Mouse (Mus musculus) small intestine, adult 2 months (tissue): ENCODE measurements around the gene Ttll1. TPM values are rescaled to one million over a fixed set of nuclear protein-coding genes. Genes with fewer than 3 reads are reported as not detected.

ENCODE experiments used
- H3K27ac ChIP-seq: fragments of 200-500 bp; 2 replicates; pipeline ENCODE4 v1.5.1; 2012; ENCODE audit warnings: low read depth, low read length, control low read depth, inconsistent platforms; ENCODE audit not compliant: insufficient read depth
- H3K27me3 ChIP-seq: fragments of 200-500 bp; 2 replicates; pipeline ENCODE4 v1.6.1; 2012; ENCODE audit warnings: mild to moderate bottlenecking, moderate library complexity, low read length, inconsistent platforms; ENCODE audit not compliant: control insufficient read depth, insufficient read depth
- H3K36me3 ChIP-seq: fragments of 200-500 bp; 2 replicates; pipeline ENCODE4 v1.6.1; 2012; ENCODE audit warnings: mild to moderate bottlenecking, low read length, control low read depth, inconsistent platforms; ENCODE audit not compliant: control insufficient read depth, insufficient read depth
- H3K4me1 ChIP-seq: fragments of 200-500 bp; 2 replicates; pipeline ENCODE4 v1.6.1; 2012; ENCODE audit warnings: low read length, inconsistent platforms, mixed read lengths; ENCODE audit not compliant: control insufficient read depth, insufficient read depth, insufficient read length
- H3K4me3 ChIP-seq: fragments of 200-500 bp; 2 replicates; pipeline ENCODE4 v1.5.1; 2012; ENCODE audit warnings: low read depth, mild to moderate bottlenecking, control low read depth, inconsistent platforms, low read length, moderate library complexity
- CTCF ChIP-seq: fragments of 200-500 bp; IDR thresholded peaks from 2 replicates; pipeline ENCODE4 v1.5.1; 2012; ENCODE audit warnings: low read depth, mild to moderate bottlenecking, control low read depth, inconsistent platforms, low read length, moderate library complexity, mixed read lengths; ENCODE audit not compliant: insufficient replicate concordance, insufficient read length; ENCODE audit errors: extremely low read depth
- POLR2A ChIP-seq: fragments of 200-500 bp; IDR thresholded peaks from 2 replicates; pipeline ENCODE4 v1.6.1; 2012; ENCODE audit warnings: low read depth, mild to moderate bottlenecking, control low read depth, inconsistent platforms, low read length, moderate library complexity
- whole genome bisulfite sequencing: fragments of 180-500 bp; shearing (Covaris S2); methylation state at CpG from one replicate; pipeline ENCODE4 v1.1.7; 2018; 5-methylcytosine and 5-hydroxymethylcytosine counted together
- polyA plus RNA-seq: library from polyadenylated mRNA; depleted of rRNA; stranded (reverse); fragments of >200 nt; gene quantifications from 2 replicates; pipeline ENCODE4 v1.2.3, GENCODE M21; 2012

Gene Ttll1
- polyA plus RNA-seq, 1 experiment: 3.1 TPM

DNA sequence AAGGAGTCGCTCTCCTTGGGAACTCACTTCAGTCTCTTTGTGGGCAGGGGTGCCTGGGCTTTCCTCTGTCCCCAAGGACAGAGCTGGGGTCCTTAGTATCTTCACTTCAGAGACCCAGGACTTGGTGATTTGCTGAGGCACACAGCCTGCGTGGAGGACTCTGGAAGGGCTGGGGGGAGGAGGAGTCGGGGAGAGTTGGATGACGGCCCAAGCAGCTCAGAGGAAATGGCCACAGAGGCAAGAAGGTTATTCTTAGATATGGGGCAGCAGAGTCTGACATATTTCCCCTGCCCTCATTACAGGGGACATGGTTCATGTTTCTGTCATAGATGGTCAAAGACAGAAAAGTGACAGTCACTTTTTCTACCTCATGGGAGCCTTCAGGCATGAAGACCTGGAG lies 29.2 kb upstream of the Ttll1 start:
- Histone ChIP-seq H3K36me3 (no peaks in the 10 kb centered on the region), H3K4me3 (no peak overlapping the region), H3K4me1 (peaks cover 12% of the 10 kb centered on the region), H3K27me3 (no peaks in the 10 kb centered on the region), H3K27ac (no peak overlapping the region)
- 38% methylated on average over 4 of the region's 4 CpGs for WGBS
- TF ChIP-seq CTCF: no peak
- TF ChIP-seq POLR2A: no peak

DNA sequence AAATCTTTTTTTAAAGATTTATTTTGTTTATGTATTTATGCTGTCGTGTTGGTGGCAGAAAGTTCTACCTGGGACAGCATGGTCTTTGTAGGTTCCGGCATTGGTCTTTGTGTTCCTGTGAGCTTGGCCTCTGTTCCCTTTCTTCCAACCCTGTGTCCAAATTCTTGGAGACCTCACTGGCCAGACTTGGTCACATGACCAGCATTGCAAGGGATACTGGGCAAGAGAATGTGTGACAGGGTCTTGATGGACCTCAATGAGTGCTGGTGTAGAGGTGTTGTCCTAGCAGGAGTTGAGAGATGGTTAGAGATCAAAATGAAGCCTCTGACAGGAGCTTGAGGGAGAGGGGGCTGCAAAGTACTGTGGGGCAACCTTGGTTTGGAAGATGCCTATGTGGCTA lies 28.2 kb upstream of the Ttll1 start:
- TF ChIP-seq CTCF: no peak
- TF ChIP-seq POLR2A: no peak
- H3K36me3 ChIP-seq: no peaks in the 10 kb centered on the region
- no peaks in the 10 kb centered on the region for H3K27me3 ChIP-seq
- no peak overlapping the region for H3K27ac ChIP-seq
- WGBS: 98% methylated on average over 2 of the region's 2 CpGs
- no peak overlapping the region for H3K4me3 ChIP-seq
- H3K4me1 ChIP-seq: peaks cover 14% of the 10 kb centered on the region

DNA sequence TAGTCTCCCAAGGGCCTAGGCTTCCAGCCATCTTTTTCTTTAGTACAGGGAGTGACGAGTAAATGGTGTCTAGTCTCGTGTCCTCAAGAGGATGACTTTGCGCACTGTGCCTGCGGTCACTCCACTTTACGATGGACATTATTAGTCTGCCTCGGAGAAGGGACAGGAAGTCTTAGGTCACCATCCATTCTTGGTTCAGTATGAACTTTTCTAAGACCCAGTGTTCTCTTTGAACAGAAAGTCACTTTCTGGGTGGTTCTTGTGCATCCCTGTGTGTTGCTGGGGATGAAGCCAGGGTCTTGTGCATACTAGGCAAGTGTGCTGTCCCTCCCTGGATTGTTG lies 25.2 kb upstream of the Ttll1 start:
- Histone ChIP-seq H3K4me1 (peaks cover 14% of the 10 kb centered on the region), H3K36me3 (no peaks in the 10 kb centered on the region), H3K27ac (no peak overlapping the region), H3K4me3 (no peak overlapping the region), H3K27me3 (no peaks in the 10 kb centered on the region)
- 58% methylated on average over 6 of the region's 6 CpGs for WGBS
- TF ChIP-seq POLR2A: no peak
- TF ChIP-seq CTCF: no peak

DNA sequence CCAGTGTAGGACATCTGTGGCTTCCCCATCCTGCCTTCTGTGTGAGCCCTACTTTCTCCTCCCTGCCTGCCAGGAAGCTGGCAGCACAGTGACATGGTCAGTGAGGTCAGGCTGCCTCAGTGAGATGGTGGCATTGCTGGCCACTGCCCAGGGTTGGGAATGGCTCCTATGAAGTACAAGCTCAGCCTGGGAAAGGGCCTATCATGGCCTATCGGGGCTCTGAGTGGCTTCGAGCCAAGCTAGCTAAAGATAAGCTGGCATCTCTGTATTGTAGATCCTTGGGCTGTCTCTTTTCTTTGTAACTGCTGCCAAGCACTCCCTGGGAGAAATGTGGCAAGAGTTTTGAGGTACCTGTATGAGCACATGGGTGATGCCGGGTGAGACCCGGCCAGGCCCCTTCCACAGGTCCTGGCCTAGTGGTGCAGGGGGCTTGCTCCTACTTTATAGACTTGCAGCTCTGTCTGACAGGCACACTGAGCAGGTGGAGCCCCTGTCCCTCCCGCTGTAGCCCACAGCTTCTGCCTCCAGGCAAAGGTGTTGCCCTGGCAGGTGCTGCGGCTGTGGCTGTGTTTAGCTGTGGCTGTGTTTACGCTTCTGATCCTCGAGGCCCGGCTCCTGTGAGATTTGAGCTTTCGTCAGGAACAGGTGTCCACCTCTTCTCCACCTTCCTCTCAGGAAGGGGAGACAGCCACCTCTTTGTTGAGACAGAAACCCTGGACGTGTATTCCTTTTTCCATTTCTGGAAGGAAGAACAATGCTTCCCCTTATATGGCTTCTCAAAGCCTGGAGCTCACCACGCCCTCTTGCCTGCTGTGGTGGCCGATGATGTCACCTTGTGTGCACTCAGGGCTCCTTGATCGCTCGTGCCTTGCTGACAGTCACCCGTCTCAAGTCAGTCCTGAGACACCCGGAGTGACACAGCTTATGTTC lies 24.5 kb upstream of the Ttll1 start:
- WGBS: 23% methylated on average over 17 of the region's 17 CpGs
- no peak overlapping the region for H3K4me3 ChIP-seq
- 0 out of 2 replicates have a peak, but pooled peaks have one; percentile 20 for TF ChIP-seq POLR2A
- TF ChIP-seq CTCF: no peak
- peaks cover 14% of the 10 kb centered on the region for H3K4me1 ChIP-seq
- H3K27me3 ChIP-seq: no peaks in the 10 kb centered on the region
- H3K36me3 ChIP-seq: no peaks in the 10 kb centered on the region
- no peak overlapping the region for H3K27ac ChIP-seq

DNA sequence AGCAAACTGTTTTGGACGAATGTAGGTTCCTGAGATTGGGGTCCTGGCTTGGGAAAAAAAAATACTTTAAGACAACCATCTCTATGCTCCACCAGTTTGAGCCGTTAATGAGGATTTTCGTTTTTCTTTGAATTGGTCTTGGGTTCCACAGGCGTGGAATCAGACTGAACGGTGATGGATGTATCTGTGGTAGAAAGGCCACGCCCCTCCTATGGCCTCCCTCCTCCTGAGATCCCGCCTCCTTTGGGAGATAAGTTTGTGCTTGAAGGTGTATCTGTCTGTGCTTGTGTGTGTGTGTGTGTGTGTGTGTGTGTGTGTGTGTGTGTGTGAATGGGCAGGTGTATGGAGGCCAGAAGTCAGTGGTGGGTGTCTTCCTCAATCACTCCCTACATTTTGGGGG lies 21.9 kb upstream of the Ttll1 start:
- TF ChIP-seq POLR2A (no peak), CTCF (no peak)
- 84% methylated on average over 7 of the region's 7 CpGs for WGBS
- Histone ChIP-seq H3K27ac (no peak overlapping the region), H3K4me1 (peaks cover 14% of the 10 kb centered on the region), H3K36me3 (no peaks in the 10 kb centered on the region), H3K27me3 (no peaks in the 10 kb centered on the region), H3K4me3 (no peak overlapping the region)

DNA sequence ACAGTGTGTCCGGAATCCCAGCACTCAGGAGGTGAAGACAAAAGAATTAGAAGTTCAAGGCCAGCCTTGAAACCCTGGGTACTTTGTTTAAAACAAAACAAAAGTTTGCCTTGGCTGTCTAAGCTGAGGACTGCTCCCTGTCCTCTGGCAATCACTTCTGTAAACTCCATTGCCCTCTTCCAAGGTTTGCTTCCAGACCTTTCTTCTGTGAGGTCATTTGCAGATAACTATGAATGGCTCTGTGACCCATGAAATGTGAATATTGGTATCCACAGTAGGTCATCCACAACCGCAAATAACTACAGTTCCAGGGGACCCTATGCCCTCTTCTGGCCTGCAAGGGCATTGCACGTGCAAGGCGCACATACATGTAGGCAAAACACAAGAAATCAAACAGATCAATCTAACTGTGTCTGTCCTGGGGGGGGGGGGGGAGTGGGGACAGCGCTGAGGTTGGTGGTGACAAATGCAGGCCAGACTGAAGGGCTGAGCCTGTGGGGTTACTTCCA lies 21.3 kb upstream of the Ttll1 start:
- WGBS: 88% methylated on average over 5 of the region's 5 CpGs
- no peaks in the 10 kb centered on the region for H3K36me3 ChIP-seq

DNA sequence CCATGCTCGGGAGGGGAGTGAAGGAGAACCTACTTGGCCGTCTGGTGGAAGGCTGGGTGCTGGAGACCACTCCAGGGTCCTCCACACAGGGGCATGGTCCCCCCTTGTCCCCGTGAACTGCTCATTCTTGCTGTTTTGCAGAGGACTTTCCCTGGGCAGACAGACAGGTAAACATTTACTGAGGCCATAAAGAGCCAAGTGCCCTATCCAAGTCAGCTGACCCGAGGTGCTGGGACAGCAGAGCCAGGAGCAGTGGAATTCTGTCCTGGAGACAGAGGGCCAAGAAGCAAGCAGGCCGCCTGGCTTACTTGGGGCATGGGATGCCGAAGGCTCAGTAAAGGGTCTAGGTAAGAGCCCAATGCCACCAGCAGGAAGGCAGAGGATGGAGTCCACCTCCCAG lies 20.0 kb upstream of the Ttll1 start:
- no peak overlapping the region for H3K4me3 ChIP-seq
- no peak overlapping the region for H3K27ac ChIP-seq
- no peaks in the 10 kb centered on the region for H3K36me3 ChIP-seq
- WGBS: 57% methylated on average over 6 of the region's 6 CpGs
- H3K27me3 ChIP-seq: peaks cover 8% of the 10 kb centered on the region; the same call in 1 of the 2 replicates
- peaks cover 10% of the 10 kb centered on the region for H3K4me1 ChIP-seq
- TF ChIP-seq POLR2A (no peak), CTCF (no peak)

More for the DNA sequence above, 21.3 kb upstream of the Ttll1 start:
- Histone ChIP-seq H3K4me1 (peaks cover 17% of the 10 kb centered on the region), H3K27me3 (no peaks in the 10 kb centered on the region), H3K4me3 (no peak overlapping the region), H3K27ac (no peak overlapping the region)
- TF ChIP-seq POLR2A (no peak), CTCF (no peak)
